Mouse (Mus musculus) ZHBTc4 (cell line): ENCODE data around the gene Elane.

ENCODE experiments used
- DNase-seq: peaks from one replicate; pipeline ENCODE4 v3.0.0-alpha.2; 2011; ENCODE audit warnings: low read depth, low spot score

Elane gene

GRCm38 (mm10) chr10:79929967-79930825, 44.1 kb downstream of the Elane start:
- no peak for DNase-seq

- DNase-seq, result no peak
These were observed 44.8 kb downstream of the Elane start for GRCm38 (mm10) chr10:79930826-79931186.

- no peak for DNase-seq
These were observed 45.8 kb downstream of the Elane start for GRCm38 (mm10) chr10:79931797-79932196.

- DNase-seq, result no peak
These were observed 46.7 kb downstream of the Elane start for GRCm38 (mm10) chr10:79932736-79933135.

GRCm38 (mm10) chr10:79933145-79933679, 47.2 kb downstream of the Elane start:
- DNase-seq, result no peak

GRCm38 (mm10) chr10:79933861-79934260, 47.8 kb downstream of the Elane start:
- no peak for DNase-seq

- no peak for DNase-seq
These were observed 48.2 kb downstream of the Elane start for GRCm38 (mm10) chr10:79934272-79934721.

- DNase-seq, result no peak
These were observed 48.9 kb downstream of the Elane start for GRCm38 (mm10) chr10:79934794-79935569.

- no peak for DNase-seq
These were observed 50.4 kb downstream of the Elane start for GRCm38 (mm10) chr10:79936284-79936910.

- no peak for DNase-seq
These were observed 50.9 kb downstream of the Elane start for GRCm38 (mm10) chr10:79936911-79937441.
